Mouse (Mus musculus): ENCODE results near the gene Vps33b. TPM values are rescaled to one million over a fixed set of nuclear protein-coding genes. Genes with fewer than 3 reads are reported as not detected.

The Vps33b gene
- polyA plus RNA-seq, 1 experiment, result 6.6 TPM

GRCm38 (mm10) chr7:80330278-80330677 is 60.8 kb downstream of the Vps33b start:
- no peak overlapping the region for H3K4me3 ChIP-seq (ENCODE audit: insufficient read depth, poor library complexity, severe bottlenecking)
- H3ac ChIP-seq (ENCODE audit: control insufficient read depth, insufficient read length, low read depth), result no peak overlapping the region
- H3K79me2 ChIP-seq (ENCODE audit: control insufficient read depth, insufficient read depth), result no peaks in the 10 kb centered on the region
- no peaks in the 10 kb centered on the region for H3K27me3 ChIP-seq (ENCODE audit: control insufficient read depth, insufficient read depth, insufficient read length)
- peaks cover 44% of the 10 kb centered on the region for H3K36me3 ChIP-seq (ENCODE audit: control insufficient read depth, insufficient read depth)
- no peaks in the 10 kb centered on the region for H3K79me3 ChIP-seq (ENCODE audit: low read depth)
- TF ChIP-seq MAX (IDR thresholded peaks at IDR 0.05) (no peak), FOSL1 (IDR thresholded peaks at IDR 0.05; ENCODE audit: insufficient read depth, low read length, poor library complexity, severe bottlenecking) (no peak), CEBPB (IDR thresholded peaks at IDR 0.05; ENCODE audit: low read depth) (no peak), MYOD1 (IDR thresholded peaks at IDR 0.05; ENCODE audit: control insufficient read depth, insufficient read length, low read depth) (no peak), CTCF (IDR thresholded peaks at IDR 0.05; ENCODE audit: control insufficient read depth, insufficient read depth, insufficient read length) (no peak), MYOG (IDR thresholded peaks at IDR 0.05; ENCODE audit: control insufficient read depth, extremely low read depth, insufficient read length) (no peak), USF1 (IDR thresholded peaks at IDR 0.05; ENCODE audit: low read depth) (no peak)

DNA sequence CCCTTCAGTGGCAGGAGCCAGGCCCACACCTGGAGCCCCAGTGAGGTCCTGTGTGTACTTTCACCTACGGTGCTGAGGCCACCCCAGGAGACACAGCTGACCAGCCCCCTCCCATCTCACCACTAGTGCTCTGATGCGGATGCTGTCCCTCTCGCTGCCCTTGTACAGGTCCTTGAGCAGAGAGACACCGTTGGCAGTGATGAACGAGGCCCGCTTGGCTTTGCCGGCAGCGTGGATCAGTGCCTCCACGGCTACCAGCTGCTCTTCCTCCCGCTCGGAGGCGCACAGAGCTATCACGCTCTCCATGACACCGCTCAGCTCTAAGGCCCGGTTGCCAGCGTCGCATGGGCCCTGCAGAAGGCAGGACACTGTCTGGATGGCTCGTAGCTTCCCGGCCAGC is 62.0 kb downstream of the Vps33b start:
- peaks cover 45% of the 10 kb centered on the region for H3K36me3 ChIP-seq (ENCODE audit: control insufficient read depth, insufficient read depth)
- no peaks in the 10 kb centered on the region for H3K79me2 ChIP-seq (ENCODE audit: control insufficient read depth, insufficient read depth)
- H3K79me3 ChIP-seq (ENCODE audit: low read depth), result no peaks in the 10 kb centered on the region
- H3ac ChIP-seq (ENCODE audit: control insufficient read depth, insufficient read length, low read depth), result no peak overlapping the region
- TF ChIP-seq MAX (IDR thresholded peaks at IDR 0.05) (no peak), CEBPB (IDR thresholded peaks at IDR 0.05; ENCODE audit: low read depth) (no peak), FOSL1 (IDR thresholded peaks at IDR 0.05; ENCODE audit: insufficient read depth, low read length, poor library complexity, severe bottlenecking) (no peak), MYOD1 (IDR thresholded peaks at IDR 0.05; ENCODE audit: control insufficient read depth, insufficient read length, low read depth) (no peak), CTCF (IDR thresholded peaks at IDR 0.05; ENCODE audit: control insufficient read depth, insufficient read depth, insufficient read length) (no peak), MYOG (IDR thresholded peaks at IDR 0.05; ENCODE audit: control insufficient read depth, extremely low read depth, insufficient read length) (no peak), USF1 (IDR thresholded peaks at IDR 0.05; ENCODE audit: low read depth) (no peak)
- no peak overlapping the region for H3K4me3 ChIP-seq (ENCODE audit: insufficient read depth, poor library complexity, severe bottlenecking)
- no peaks in the 10 kb centered on the region for H3K27me3 ChIP-seq (ENCODE audit: control insufficient read depth, insufficient read depth, insufficient read length)

DNA sequence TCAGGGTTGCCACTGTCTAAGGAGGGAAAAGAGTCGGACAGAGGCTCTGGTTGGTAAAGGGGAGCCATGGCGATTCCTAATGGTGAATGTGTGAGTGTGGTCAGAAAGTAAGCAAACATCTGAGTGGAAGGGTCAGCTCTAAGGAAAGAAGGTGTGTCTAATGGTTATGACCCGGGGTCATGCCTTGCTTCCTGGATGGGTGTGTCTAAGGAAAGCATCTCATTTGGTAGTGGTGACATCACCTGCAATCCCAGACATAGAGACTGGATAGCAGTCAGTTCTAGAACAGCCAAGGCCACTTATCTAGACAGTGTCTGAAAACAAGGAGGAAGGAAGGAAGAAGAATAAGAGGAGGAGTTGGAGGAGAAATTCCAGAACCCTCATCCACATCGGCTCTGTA is 65.4 kb downstream of the Vps33b start:
- TF ChIP-seq FOSL1 (IDR thresholded peaks at IDR 0.05; ENCODE audit: insufficient read depth, low read length, poor library complexity, severe bottlenecking) (no peak), MAX (IDR thresholded peaks at IDR 0.05) (no peak), MYOG (IDR thresholded peaks at IDR 0.05; ENCODE audit: control insufficient read depth, extremely low read depth, insufficient read length) (no peak)
- H3ac ChIP-seq (ENCODE audit: control insufficient read depth, insufficient read length, low read depth), result no peak overlapping the region
- H3K36me3 ChIP-seq (ENCODE audit: control insufficient read depth, insufficient read depth), result peaks cover 52% of the 10 kb centered on the region

GRCm38 (mm10) chr7:80336932-80337331 is 67.5 kb downstream of the Vps33b start:
- Histone ChIP-seq H3ac (ENCODE audit: control insufficient read depth, insufficient read length, low read depth) (no peak overlapping the region), H3K36me3 (ENCODE audit: control insufficient read depth, insufficient read depth) (peaks cover 46% of the 10 kb centered on the region), H3K27me3 (ENCODE audit: control insufficient read depth, insufficient read depth, insufficient read length) (no peaks in the 10 kb centered on the region), H3K4me3 (ENCODE audit: insufficient read depth, poor library complexity, severe bottlenecking) (no peak overlapping the region), H3K79me3 (ENCODE audit: low read depth) (peaks cover 4% of the 10 kb centered on the region), H3K79me2 (ENCODE audit: control insufficient read depth, insufficient read depth) (peaks cover 17% of the 10 kb centered on the region)
- TF ChIP-seq USF1 (IDR thresholded peaks at IDR 0.05; ENCODE audit: low read depth) (no peak), MYOD1 (IDR thresholded peaks at IDR 0.05; ENCODE audit: control insufficient read depth, insufficient read length, low read depth) (no peak)

More for the DNA sequence above, 65.4 kb downstream of the Vps33b start:
- H3K79me3 ChIP-seq (ENCODE audit: low read depth), result peaks cover 4% of the 10 kb centered on the region
- peaks cover 17% of the 10 kb centered on the region for H3K79me2 ChIP-seq (ENCODE audit: control insufficient read depth, insufficient read depth)
- no peaks in the 10 kb centered on the region for H3K27me3 ChIP-seq (ENCODE audit: control insufficient read depth, insufficient read depth, insufficient read length)
- no peak overlapping the region for H3K4me3 ChIP-seq (ENCODE audit: insufficient read depth, poor library complexity, severe bottlenecking)

- Histone ChIP-seq H3K27me3 (ENCODE audit: control insufficient read depth, insufficient read depth, insufficient read length) (no peaks in the 10 kb centered on the region), H3K79me2 (ENCODE audit: control insufficient read depth, insufficient read depth) (peaks cover 17% of the 10 kb centered on the region), H3ac (ENCODE audit: control insufficient read depth, insufficient read length, low read depth) (peak overlapping the region; percentile 92), H3K79me3 (ENCODE audit: low read depth) (peaks cover 4% of the 10 kb centered on the region), H3K4me3 (ENCODE audit: insufficient read depth, poor library complexity, severe bottlenecking) (peak overlapping the region; percentile 44), H3K36me3 (ENCODE audit: control insufficient read depth, insufficient read depth) (peaks cover 30% of the 10 kb centered on the region)
- TF ChIP-seq MYOD1 (IDR thresholded peaks at IDR 0.05; ENCODE audit: control insufficient read depth, insufficient read length, low read depth), result no peak
- TF ChIP-seq CTCF (IDR thresholded peaks at IDR 0.05; ENCODE audit: control insufficient read depth, insufficient read depth, insufficient read length), result no peak
- no peak for TF ChIP-seq FOSL1 (IDR thresholded peaks at IDR 0.05; ENCODE audit: insufficient read depth, low read length, poor library complexity, severe bottlenecking)
- TF ChIP-seq MAX (IDR thresholded peaks at IDR 0.05), result no peak
- TF ChIP-seq MYOG (IDR thresholded peaks at IDR 0.05; ENCODE audit: control insufficient read depth, extremely low read depth, insufficient read length), result no peak
- no peak for TF ChIP-seq USF1 (IDR thresholded peaks at IDR 0.05; ENCODE audit: low read depth)
- TF ChIP-seq CEBPB (IDR thresholded peaks at IDR 0.05; ENCODE audit: low read depth), result no peak
These were observed 69.9 kb downstream of the Vps33b start for GRCm38 (mm10) chr7:80339371-80339770.

DNA sequence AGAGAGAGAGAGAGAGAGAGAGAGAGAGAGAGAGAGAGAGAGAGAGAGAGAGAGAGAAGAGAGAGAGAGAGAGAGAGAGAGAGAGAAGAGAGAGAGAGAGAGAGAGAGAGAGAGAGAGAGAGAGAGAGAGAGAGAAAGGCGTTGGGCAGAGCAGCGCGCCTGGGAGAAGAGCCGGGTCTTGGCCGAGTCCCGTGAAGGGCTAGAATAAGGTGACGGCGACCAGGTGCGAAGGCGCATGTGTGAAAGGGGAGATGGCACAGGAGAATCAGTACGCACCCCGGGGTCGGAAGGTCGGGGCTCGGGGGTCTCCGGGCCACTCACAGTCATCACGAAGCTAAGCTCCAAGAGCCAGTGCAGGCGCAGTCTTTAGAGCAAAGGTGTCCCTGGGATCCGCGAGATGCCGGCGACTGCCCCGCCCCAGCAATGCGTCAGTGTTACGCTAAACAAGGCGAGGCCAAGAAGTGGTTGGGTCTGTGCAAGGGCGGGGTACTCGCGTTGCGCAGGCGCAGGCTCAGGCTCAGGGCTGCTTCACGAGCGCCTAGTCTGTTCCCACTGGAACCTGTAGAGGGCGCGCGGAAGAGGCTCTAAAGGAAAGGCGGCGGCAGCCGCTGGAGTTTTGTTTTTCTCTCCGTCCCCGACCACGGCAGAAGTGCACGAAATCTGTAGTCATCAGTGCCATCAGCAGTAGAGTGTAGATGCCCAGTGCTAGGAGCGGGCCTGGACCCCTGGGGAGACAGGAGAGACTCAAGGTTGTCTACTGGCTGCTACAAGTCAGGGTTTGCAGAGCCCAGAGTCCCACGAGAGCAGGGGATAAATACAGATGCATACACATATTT is 70.6 kb downstream of the Vps33b start:
- no peak for TF ChIP-seq CEBPB (IDR thresholded peaks at IDR 0.05; ENCODE audit: low read depth)
- TF ChIP-seq CTCF (IDR thresholded peaks at IDR 0.05; ENCODE audit: control insufficient read depth, insufficient read depth, insufficient read length), result peak; percentile 40
- H3K4me3 ChIP-seq (ENCODE audit: insufficient read depth, poor library complexity, severe bottlenecking), result peak overlapping the region; percentile 44
- no peaks in the 10 kb centered on the region for H3K27me3 ChIP-seq (ENCODE audit: control insufficient read depth, insufficient read depth, insufficient read length)
- peaks cover 17% of the 10 kb centered on the region for H3K79me2 ChIP-seq (ENCODE audit: control insufficient read depth, insufficient read depth)
- H3K79me3 ChIP-seq (ENCODE audit: low read depth), result peaks cover 4% of the 10 kb centered on the region
- H3K36me3 ChIP-seq (ENCODE audit: control insufficient read depth, insufficient read depth), result peaks cover 25% of the 10 kb centered on the region
- H3ac ChIP-seq (ENCODE audit: control insufficient read depth, insufficient read length, low read depth), result peak overlapping the region; percentile 71
